Mouse (Mus musculus) embryonic facial prominence, embryonic 13.5 days (tissue): ENCODE measurements around the gene Slc35g1. TPM values are rescaled to one million over a fixed set of nuclear protein-coding genes. Genes with fewer than 3 reads are reported as not detected.
A peak's percentile ranks its signal among the peaks of the same experiment; 100 is the strongest.

ENCODE experiments used
- ATAC-seq: fragments of 200-750 bp; cut with Nextera tagmentation; 2 replicates; pipeline ENCODE4 v1.8.0; 2017; ENCODE audit warnings: low read depth; ENCODE audit not compliant: insufficient number of reproducible peaks, insufficient read depth, low FRiP score, low TSS enrichment
- H3K27ac ChIP-seq: fragments of 300-500 bp; sonication (generic); 2 replicates; pipeline ENCODE4 v1.5.1; 2015; ENCODE audit warnings: moderate library complexity, mild to moderate bottlenecking, inconsistent platforms
- H3K27me3 ChIP-seq: fragments of 300-500 bp; sonication (generic); 2 replicates; pipeline ENCODE4 v1.6.1; 2015; ENCODE audit warnings: mild to moderate bottlenecking, inconsistent platforms
- H3K36me3 ChIP-seq: fragments of 300-500 bp; sonication (generic); 2 replicates; pipeline ENCODE4 v1.6.1; 2015; ENCODE audit warnings: mild to moderate bottlenecking, inconsistent platforms
- H3K4me1 ChIP-seq: fragments of 300-500 bp; sonication (generic); 2 replicates; pipeline ENCODE4 v1.6.1; 2015; ENCODE audit warnings: inconsistent platforms
- H3K4me2 ChIP-seq: fragments of 300-500 bp; sonication (generic); 2 replicates; pipeline ENCODE4 v1.6.1; 2015; ENCODE audit warnings: moderate library complexity, mild to moderate bottlenecking, inconsistent platforms
- H3K4me3 ChIP-seq: fragments of 300-500 bp; sonication (generic); 2 replicates; pipeline ENCODE4 v1.5.1; 2015; ENCODE audit warnings: mild to moderate bottlenecking, inconsistent platforms
- H3K9ac ChIP-seq: fragments of 300-500 bp; sonication (generic); 2 replicates; pipeline ENCODE4 v1.6.1; 2015; ENCODE audit warnings: mild to moderate bottlenecking, inconsistent platforms
- H3K9me3 ChIP-seq: fragments of 300-500 bp; sonication (generic); 2 replicates; pipeline ENCODE4 v1.6.1; 2016; ENCODE audit warnings: inconsistent platforms
- WGBS: fragments of 180-500 bp; shearing (Covaris S2); methylation state at CpG from one replicate; pipeline ENCODE4 v1.1.7; 2015; ENCODE audit warnings: mixed read lengths; 5-methylcytosine and 5-hydroxymethylcytosine counted together
- polyA plus RNA-seq: library from polyadenylated mRNA; unstranded; fragments of >200 nt; fragmentation: Nextera tagmentation; extraction: Ambion mirVana; gene quantifications from 2 replicates; pipeline ENCODE4 v1.2.1, GENCODE M21; 2015

The Slc35g1 gene
- 2.1 and 3.2 TPM in 2 replicates for polyA plus RNA-seq

GRCm38 (mm10) chr19:38395701-38396632 lies at the start of gene Slc35g1:
Gene Slc35g1 (plus strand): TSS chr19:38395980.
- H3K36me3 ChIP-seq = no peaks in the 10 kb centered on the region
- no peaks in the 10 kb centered on the region for H3K9me3 ChIP-seq
- WGBS = under 1% methylated on average over 70 of the region's 90 CpGs
- H3K4me3 ChIP-seq = peak within 1 kb of the TSS; percentile 66
- peaks cover 9% of the 10 kb centered on the region for H3K27me3 ChIP-seq
- peak within 1 kb of the TSS; percentile 72 for H3K9ac ChIP-seq
- peak within 1 kb of the TSS; percentile 94 for H3K4me2 ChIP-seq
- peak; percentile 74 for ATAC-seq
- H3K4me1 ChIP-seq = 0 out of 2 replicates have a peak, but pooled peaks cover 7% of the 10 kb centered on the region
- no peak within 1 kb of the TSS for H3K27ac ChIP-seq

- H3K27me3 ChIP-seq = no peaks in the 10 kb centered on the region
- no peak overlapping the region for H3K4me3 ChIP-seq
- H3K36me3 ChIP-seq = no peaks in the 10 kb centered on the region
- ATAC-seq = no peak
- no peak overlapping the region for H3K27ac ChIP-seq
- H3K9me3 ChIP-seq = peaks cover 4% of the 10 kb centered on the region; the same call in 1 of the 2 replicates
- 0 out of 2 replicates have a peak, but pooled peaks cover 4% of the 10 kb centered on the region for H3K4me1 ChIP-seq
- WGBS = 38% methylated on average over 13 of the region's 13 CpGs
- H3K4me2 ChIP-seq = no peak overlapping the region
- no peak overlapping the region for H3K9ac ChIP-seq
These were observed 47.3 kb upstream of the Slc35g1 start for GRCm38 (mm10) chr19:38348271-38349012.

- Histone ChIP-seq H3K9me3 (peaks cover 4% of the 10 kb centered on the region; the same call in 1 of the 2 replicates), H3K4me2 (no peak overlapping the region), H3K27ac (no peak overlapping the region), H3K9ac (no peak overlapping the region), H3K36me3 (no peaks in the 10 kb centered on the region), H3K4me1 (0 out of 2 replicates have a peak, but pooled peaks cover 4% of the 10 kb centered on the region), H3K4me3 (no peak overlapping the region), H3K27me3 (no peaks in the 10 kb centered on the region)
- 74% methylated on average over 5 of the region's 5 CpGs for WGBS
- no peak for ATAC-seq
These were observed 46.8 kb upstream of the Slc35g1 start for GRCm38 (mm10) chr19:38349013-38349341.

GRCm38 (mm10) chr19:38351202-38351601 lies 44.6 kb upstream of the Slc35g1 start:
- Histone ChIP-seq H3K4me1 (peaks cover 4% of the 10 kb centered on the region; the same call in 1 of the 2 replicates), H3K27me3 (no peaks in the 10 kb centered on the region), H3K4me3 (no peak overlapping the region), H3K36me3 (no peaks in the 10 kb centered on the region), H3K27ac (no peak overlapping the region), H3K9me3 (no peaks in the 10 kb centered on the region), H3K9ac (no peak overlapping the region), H3K4me2 (no peak overlapping the region)
- ATAC-seq = no peak
- WGBS = 87% methylated on average over 2 of the region's 2 CpGs

GRCm38 (mm10) chr19:38351728-38352127 lies 44.1 kb upstream of the Slc35g1 start:
- Histone ChIP-seq H3K4me3 (no peak overlapping the region), H3K9me3 (no peaks in the 10 kb centered on the region)

GRCm38 (mm10) chr19:38352495-38353130 lies 43.2 kb upstream of the Slc35g1 start:
- Histone ChIP-seq H3K27me3 (no peaks in the 10 kb centered on the region), H3K4me3 (no peak overlapping the region), H3K4me1 (peaks cover 7% of the 10 kb centered on the region; the same call in 1 of the 2 replicates), H3K9ac (no peak overlapping the region), H3K4me2 (no peak overlapping the region), H3K27ac (no peak overlapping the region), H3K9me3 (no peaks in the 10 kb centered on the region), H3K36me3 (no peaks in the 10 kb centered on the region)
- no peak for ATAC-seq
- WGBS = 42% methylated on average over 6 of the region's 6 CpGs

More at GRCm38 (mm10) chr19:38351728-38352127, 44.1 kb upstream of the Slc35g1 start:
- Histone ChIP-seq H3K27ac (no peak overlapping the region), H3K4me1 (peaks cover 7% of the 10 kb centered on the region; the same call in 1 of the 2 replicates), H3K36me3 (no peaks in the 10 kb centered on the region), H3K27me3 (no peaks in the 10 kb centered on the region), H3K4me2 (no peak overlapping the region), H3K9ac (no peak overlapping the region)
- no peak for ATAC-seq
- WGBS = 86% methylated on average over 3 of the region's 3 CpGs

GRCm38 (mm10) chr19:38354279-38354678 lies 41.5 kb upstream of the Slc35g1 start:
- no peak overlapping the region for H3K4me2 ChIP-seq
- no peak overlapping the region for H3K9ac ChIP-seq
- H3K27me3 ChIP-seq = no peaks in the 10 kb centered on the region
- no peaks in the 10 kb centered on the region for H3K36me3 ChIP-seq
- no peak overlapping the region for H3K27ac ChIP-seq
- no peaks in the 10 kb centered on the region for H3K9me3 ChIP-seq
- H3K4me3 ChIP-seq = no peak overlapping the region
- 80% methylated on average over 1 of the region's 1 CpGs for WGBS
- no peak for ATAC-seq
- H3K4me1 ChIP-seq = peaks cover 3% of the 10 kb centered on the region; the same call in 1 of the 2 replicates

- H3K4me3 ChIP-seq = no peak overlapping the region
- no peak overlapping the region for H3K9ac ChIP-seq
- H3K27ac ChIP-seq = no peak overlapping the region
- no peaks in the 10 kb centered on the region for H3K36me3 ChIP-seq
- no peaks in the 10 kb centered on the region for H3K9me3 ChIP-seq
- ATAC-seq = no peak
- peaks cover 3% of the 10 kb centered on the region; the same call in 1 of the 2 replicates for H3K4me1 ChIP-seq
- whole genome bisulfite sequencing = 65% methylated on average over 10 of the region's 10 CpGs
- no peak overlapping the region for H3K4me2 ChIP-seq
- H3K27me3 ChIP-seq = no peaks in the 10 kb centered on the region
These were observed 40.9 kb upstream of the Slc35g1 start for GRCm38 (mm10) chr19:38354819-38355360.

GRCm38 (mm10) chr19:38356211-38356828 lies 39.5 kb upstream of the Slc35g1 start:
- H3K4me3 ChIP-seq = no peak overlapping the region
- no peak overlapping the region for H3K27ac ChIP-seq
- no peak for ATAC-seq
- no peak overlapping the region for H3K9ac ChIP-seq
- H3K36me3 ChIP-seq = no peaks in the 10 kb centered on the region
- peaks cover 3% of the 10 kb centered on the region; the same call in 1 of the 2 replicates for H3K4me1 ChIP-seq
- H3K4me2 ChIP-seq = no peak overlapping the region
- H3K9me3 ChIP-seq = no peaks in the 10 kb centered on the region
- 60% methylated on average over 8 of the region's 8 CpGs for WGBS
- no peaks in the 10 kb centered on the region for H3K27me3 ChIP-seq

- H3K4me1 ChIP-seq = peaks cover 3% of the 10 kb centered on the region; the same call in 1 of the 2 replicates
- H3K9ac ChIP-seq = no peak overlapping the region
- no peak overlapping the region for H3K4me3 ChIP-seq
- H3K36me3 ChIP-seq = no peaks in the 10 kb centered on the region
- no peaks in the 10 kb centered on the region for H3K27me3 ChIP-seq
- no peak overlapping the region for H3K4me2 ChIP-seq
- no peaks in the 10 kb centered on the region for H3K9me3 ChIP-seq
- ATAC-seq = no peak
- no peak overlapping the region for H3K27ac ChIP-seq
- 75% methylated on average over 9 of the region's 9 CpGs for WGBS
These were observed 37.7 kb upstream of the Slc35g1 start for GRCm38 (mm10) chr19:38357956-38358623.
